Mouse (Mus musculus): ENCODE results near the gene Pcgf2. TPM values are rescaled to one million over a fixed set of nuclear protein-coding genes. Genes with fewer than 3 reads are reported as not detected.
"Not testable (repeated sequence)": the region's sequence is repeated elsewhere in the genome, so short reads cannot be mapped to it uniquely, and the experiment has no call there.

The Pcgf2 gene
- polyA plus RNA-seq, 1 experiment from 2014 or later: 10.5 TPM

GRCm38 (mm10) chr11:97736645-97737044 is 36.3 kb upstream of the Pcgf2 start:
- Histone ChIP-seq H3K4me3 (ENCODE audit: low read depth, low read length) (no peak overlapping the region), H3K4me2 (replicated peaks; ENCODE audit: low read depth, low read length) (no peak overlapping the region), H3K36me3 (ENCODE audit: insufficient read depth, low read length) (no peaks in the 10 kb centered on the region), H3K9me3 (ENCODE audit: low read length) (no peaks in the 10 kb centered on the region), H3K9ac (replicated peaks; ENCODE audit: low read depth) (no peak overlapping the region), H3K27me3 (replicated peaks; ENCODE audit: insufficient read depth, low read length) (no peaks in the 10 kb centered on the region), H3K27ac (ENCODE audit: low read length) (no peak overlapping the region), H3K4me1 (ENCODE audit: insufficient read depth, low read depth, low read length) (no peaks in the 10 kb centered on the region)
- ATAC-seq: no peak
- 83% methylated on average over 5 of the region's 5 CpGs for WGBS
- TF ChIP-seq CTCF (IDR thresholded peaks at IDR 0.05) (no peak), EP300 (IDR thresholded peaks at IDR 0.05) (no peak)
- no peak for DNase-seq (ENCODE audit: low spot score)

GRCm38 (mm10) chr11:97734810-97735209 is 34.5 kb upstream of the Pcgf2 start:
- ATAC-seq; H3K4me3 ChIP-seq (ENCODE audit: low read depth, low read length); H3K27ac ChIP-seq (ENCODE audit: low read length); H3K9ac ChIP-seq (replicated peaks; ENCODE audit: low read depth); H3K27me3 ChIP-seq (replicated peaks; ENCODE audit: insufficient read depth, low read length); H3K4me1 ChIP-seq (ENCODE audit: insufficient read depth, low read depth, low read length); DNase-seq (ENCODE audit: low spot score); H3K36me3 ChIP-seq (ENCODE audit: insufficient read depth, low read length); H3K4me2 ChIP-seq (replicated peaks; ENCODE audit: low read depth, low read length); H3K9me3 ChIP-seq (ENCODE audit: low read length): not testable (repeated sequence)
- 81% methylated on average over 5 of the region's 5 CpGs for WGBS

GRCm38 (mm10) chr11:97733689-97734088 is 33.4 kb upstream of the Pcgf2 start:
- TF ChIP-seq EP300 (IDR thresholded peaks at IDR 0.05) (no peak), CTCF (IDR thresholded peaks at IDR 0.05) (no peak)
- Histone ChIP-seq H3K4me1 (ENCODE audit: insufficient read depth, low read depth, low read length) (no peaks in the 10 kb centered on the region), H3K27me3 (replicated peaks; ENCODE audit: insufficient read depth, low read length) (no peaks in the 10 kb centered on the region), H3K36me3 (ENCODE audit: insufficient read depth, low read length) (no peaks in the 10 kb centered on the region), H3K9me3 (ENCODE audit: low read length) (no peaks in the 10 kb centered on the region), H3K9ac (replicated peaks; ENCODE audit: low read depth) (no peak overlapping the region), H3K4me3 (ENCODE audit: low read depth, low read length) (no peak overlapping the region), H3K4me2 (replicated peaks; ENCODE audit: low read depth, low read length) (no peak overlapping the region), H3K27ac (ENCODE audit: low read length) (no peak overlapping the region)
- ATAC-seq: peak; percentile 64
- 41% methylated on average over 10 of the region's 10 CpGs for WGBS
- DNase-seq (ENCODE audit: low spot score): peak; percentile 27

- H3K4me3 ChIP-seq (ENCODE audit: low read depth, low read length): no peak overlapping the region
- DNase-seq (ENCODE audit: low spot score): no peak
- 90% methylated on average over 7 of the region's 7 CpGs for WGBS
- no peaks in the 10 kb centered on the region for H3K27me3 ChIP-seq (replicated peaks; ENCODE audit: insufficient read depth, low read length)
- no peak for ATAC-seq
- H3K27ac ChIP-seq (ENCODE audit: low read length): no peak overlapping the region
- no peaks in the 10 kb centered on the region for H3K4me1 ChIP-seq (ENCODE audit: insufficient read depth, low read depth, low read length)
- peaks cover 14% of the 10 kb centered on the region; the same call in 1 of the 2 replicates for H3K36me3 ChIP-seq (ENCODE audit: insufficient read depth, low read length)
- no peaks in the 10 kb centered on the region for H3K9me3 ChIP-seq (ENCODE audit: low read length)
- H3K4me2 ChIP-seq (replicated peaks; ENCODE audit: low read depth, low read length): no peak overlapping the region
- no peak overlapping the region for H3K9ac ChIP-seq (replicated peaks; ENCODE audit: low read depth)
- no peak for TF ChIP-seq CTCF (IDR thresholded peaks at IDR 0.05)
- TF ChIP-seq EP300 (IDR thresholded peaks at IDR 0.05): no peak
These were observed 28.4 kb upstream of the Pcgf2 start for GRCm38 (mm10) chr11:97728730-97729129.

- no peaks in the 10 kb centered on the region for H3K27me3 ChIP-seq (replicated peaks; ENCODE audit: insufficient read depth, low read length)
- H3K27ac ChIP-seq (ENCODE audit: low read length): no peak overlapping the region
- H3K4me2 ChIP-seq (replicated peaks; ENCODE audit: low read depth, low read length): no peak overlapping the region
- no peak for TF ChIP-seq EP300 (IDR thresholded peaks at IDR 0.05)
- TF ChIP-seq CTCF (IDR thresholded peaks at IDR 0.05): no peak
- no peaks in the 10 kb centered on the region for H3K9me3 ChIP-seq (ENCODE audit: low read length)
- WGBS: 67% methylated on average over 7 of the region's 7 CpGs
- no peak overlapping the region for H3K4me3 ChIP-seq (ENCODE audit: low read depth, low read length)
- H3K4me1 ChIP-seq (ENCODE audit: insufficient read depth, low read depth, low read length): no peaks in the 10 kb centered on the region
- no peak overlapping the region for H3K9ac ChIP-seq (replicated peaks; ENCODE audit: low read depth)
- DNase-seq (ENCODE audit: low spot score): peak; percentile 25
- H3K36me3 ChIP-seq (ENCODE audit: insufficient read depth, low read length): peaks cover 14% of the 10 kb centered on the region; the same call in 1 of the 2 replicates
- 0 out of 2 replicates have a peak, but pooled peaks have one; percentile 26 for ATAC-seq
These were observed 28.0 kb upstream of the Pcgf2 start for GRCm38 (mm10) chr11:97728311-97728710.

GRCm38 (mm10) chr11:97723709-97724108 is 23.4 kb upstream of the Pcgf2 start:
- WGBS: 54% methylated on average over 7 of the region's 7 CpGs

GRCm38 (mm10) chr11:97721338-97721737 is 21.0 kb upstream of the Pcgf2 start:
- no peak for ATAC-seq
- WGBS: 88% methylated on average over 4 of the region's 4 CpGs
- peaks cover 45% of the 10 kb centered on the region for H3K36me3 ChIP-seq (ENCODE audit: insufficient read depth, low read length)

More at GRCm38 (mm10) chr11:97723709-97724108, 23.4 kb upstream of the Pcgf2 start:
- no peak overlapping the region for H3K9ac ChIP-seq (replicated peaks; ENCODE audit: low read depth)
- no peaks in the 10 kb centered on the region for H3K4me1 ChIP-seq (ENCODE audit: insufficient read depth, low read depth, low read length)
- no peak overlapping the region for H3K4me2 ChIP-seq (replicated peaks; ENCODE audit: low read depth, low read length)
- ATAC-seq (peak; percentile 63), DNase-seq (ENCODE audit: low spot score) (peak; percentile 26)
- TF ChIP-seq CTCF (IDR thresholded peaks at IDR 0.05) (no peak), EP300 (IDR thresholded peaks at IDR 0.05) (no peak)
- H3K9me3 ChIP-seq (ENCODE audit: low read length): no peaks in the 10 kb centered on the region
- H3K36me3 ChIP-seq (ENCODE audit: insufficient read depth, low read length): peaks cover 48% of the 10 kb centered on the region
- H3K4me3 ChIP-seq (ENCODE audit: low read depth, low read length): no peak overlapping the region
- no peak overlapping the region for H3K27ac ChIP-seq (ENCODE audit: low read length)
- H3K27me3 ChIP-seq (replicated peaks; ENCODE audit: insufficient read depth, low read length): no peaks in the 10 kb centered on the region

More at GRCm38 (mm10) chr11:97721338-97721737, 21.0 kb upstream of the Pcgf2 start:
- TF ChIP-seq CTCF (IDR thresholded peaks at IDR 0.05): no peak
- TF ChIP-seq EP300 (IDR thresholded peaks at IDR 0.05): no peak
- no peaks in the 10 kb centered on the region for H3K9me3 ChIP-seq (ENCODE audit: low read length)
- H3K9ac ChIP-seq (replicated peaks; ENCODE audit: low read depth): no peak overlapping the region
- DNase-seq (ENCODE audit: low spot score): no peak
- no peaks in the 10 kb centered on the region for H3K4me1 ChIP-seq (ENCODE audit: insufficient read depth, low read depth, low read length)
- H3K27me3 ChIP-seq (replicated peaks; ENCODE audit: insufficient read depth, low read length): no peaks in the 10 kb centered on the region
- no peak overlapping the region for H3K4me2 ChIP-seq (replicated peaks; ENCODE audit: low read depth, low read length)
- no peak overlapping the region for H3K4me3 ChIP-seq (ENCODE audit: low read depth, low read length)
- H3K27ac ChIP-seq (ENCODE audit: low read length): no peak overlapping the region
